Mouse (Mus musculus): ENCODE measurements at regions not wholly inside any gene's neighbourhood (a gene's known extent, or its start where the extent isn't known, plus 50 kb on each side); places are given as distances from the start of the nearest gene placed in this dataset.

GRCm38 (mm10) chr14:110013229-110013628 lies 741.7 kb downstream of the Slitrk6 start:
- in situ Hi-C loops (cut with MboI, MseI) = no loop called here

DNA sequence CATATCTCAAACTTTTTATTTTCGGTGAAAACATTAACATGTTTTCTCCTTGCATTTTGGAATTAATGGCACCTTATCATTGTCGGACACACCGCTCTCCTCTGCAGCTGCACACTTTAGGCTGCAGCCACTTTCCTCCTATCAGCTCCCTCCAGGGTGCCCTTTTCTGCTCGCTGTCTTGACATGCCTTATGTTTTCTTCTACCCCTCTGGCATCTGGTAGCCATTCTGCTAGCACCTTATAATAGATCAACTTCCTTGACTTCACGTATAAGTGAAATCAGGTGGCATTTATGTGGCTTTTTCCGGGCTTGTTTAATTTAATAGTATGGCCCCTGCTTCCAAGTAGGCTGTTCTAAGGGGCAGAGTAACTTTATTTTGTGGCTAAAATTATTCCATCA lies 747.8 kb downstream of the Slitrk6 start:
- in situ Hi-C loops (cut with MboI, MseI) = no loop called here

GRCm38 (mm10) chr14:109985026-109985425 lies 769.9 kb downstream of the Slitrk6 start:
- in situ Hi-C loops (cut with MboI, MseI) = no loop called here

DNA sequence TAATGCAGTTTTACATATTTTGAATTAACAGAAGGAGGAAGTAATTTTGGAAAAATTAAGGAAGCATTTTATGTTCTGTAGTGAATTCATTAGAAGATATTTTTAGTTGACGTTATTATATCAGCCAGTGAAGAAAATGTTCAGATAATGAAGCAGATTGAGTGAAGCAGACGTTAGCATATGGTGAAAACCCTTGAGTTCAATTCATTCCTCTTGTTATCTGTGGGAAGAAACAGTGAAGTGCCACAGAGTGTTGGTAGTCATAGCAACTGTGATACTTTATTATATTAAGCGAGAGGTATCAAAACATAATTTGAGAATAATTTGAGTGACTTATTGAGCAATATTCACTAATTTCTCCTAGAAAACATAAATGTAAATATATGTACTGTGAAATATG lies 796.9 kb downstream of the Slitrk6 start:
- in situ Hi-C loops (cut with MboI, MseI) = no loop called here

DNA sequence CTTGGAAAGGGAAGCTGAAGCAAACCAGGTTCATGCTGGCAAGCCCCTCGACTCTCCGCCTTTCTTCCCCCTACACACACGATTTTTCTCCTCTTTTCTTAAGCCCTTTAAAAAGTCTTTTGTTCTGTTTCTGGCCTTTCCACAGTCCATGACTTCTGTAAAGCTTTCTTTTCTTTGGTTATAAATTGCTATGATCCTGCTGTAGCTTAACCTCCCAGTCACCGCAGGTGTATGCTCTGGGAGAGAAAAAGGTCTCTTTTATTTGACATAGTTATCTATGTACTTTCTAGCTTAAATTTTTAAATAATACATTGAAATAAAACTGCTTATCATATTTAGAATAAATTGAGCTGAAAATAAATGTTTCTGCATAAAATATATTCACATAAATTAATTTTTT lies 813.0 kb downstream of the Slitrk6 start:
- in situ Hi-C loops (cut with MboI, MseI) = no loop called here

DNA sequence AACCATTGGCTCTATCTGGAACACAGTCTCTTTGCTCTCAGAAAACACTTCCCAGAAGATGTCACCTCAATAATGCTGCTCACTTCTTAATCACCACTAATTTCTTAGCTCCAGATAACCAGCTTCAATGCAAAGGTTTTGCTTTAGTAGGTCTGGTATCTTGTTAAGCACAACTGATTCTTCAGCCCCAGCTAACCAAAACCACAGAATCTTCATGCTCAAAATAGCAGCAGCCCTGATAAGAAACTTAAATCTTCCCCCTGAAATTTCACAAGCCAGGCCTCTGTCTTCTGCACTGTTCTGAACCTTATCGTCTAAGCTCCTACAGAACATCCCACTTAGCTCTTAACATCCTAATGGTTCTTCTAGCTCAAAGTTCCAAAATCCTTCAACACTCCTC lies 813.8 kb downstream of the Slitrk6 start:
- in situ Hi-C loops (cut with MboI, MseI) = no loop called here

GRCm38 (mm10) chr14:109937432-109937831 lies 817.5 kb downstream of the Slitrk6 start:
- in situ Hi-C loops (cut with MboI, MseI) = no loop called here

DNA sequence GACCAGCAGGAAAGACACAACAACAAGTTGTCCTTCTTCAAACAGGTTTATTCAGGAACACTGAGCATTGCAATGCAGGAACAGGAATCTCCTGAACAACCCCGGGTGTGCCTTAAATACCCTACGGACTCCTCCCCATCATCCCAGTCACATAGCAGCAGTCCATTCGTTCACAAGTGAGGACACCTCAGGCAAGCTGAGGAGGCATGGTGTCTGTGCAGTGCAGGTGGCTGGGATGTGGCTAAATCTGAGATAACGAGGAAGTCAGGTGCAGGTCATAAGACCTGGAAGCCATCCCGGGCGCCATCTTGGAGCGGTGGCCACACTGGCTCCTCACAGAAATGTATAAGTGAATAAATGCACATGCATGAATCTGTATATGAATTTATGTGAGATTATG lies 826.0 kb downstream of the Slitrk6 start:
- in situ Hi-C loops (cut with MboI, MseI) = no loop called here

DNA sequence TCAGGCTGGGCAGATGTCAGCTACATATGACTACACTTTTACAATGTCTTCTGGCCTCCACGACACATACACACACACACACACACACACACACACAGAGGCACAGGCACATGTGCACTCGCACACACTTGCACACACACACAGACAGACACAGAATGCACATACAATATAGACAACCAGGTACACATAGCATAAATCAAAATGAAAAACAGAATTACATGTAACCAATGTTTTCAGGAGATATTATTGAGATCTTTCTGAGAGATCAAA lies 863.1 kb downstream of the Slitrk6 start:
- in situ Hi-C loops (cut with MboI, MseI) = no loop called here

DNA sequence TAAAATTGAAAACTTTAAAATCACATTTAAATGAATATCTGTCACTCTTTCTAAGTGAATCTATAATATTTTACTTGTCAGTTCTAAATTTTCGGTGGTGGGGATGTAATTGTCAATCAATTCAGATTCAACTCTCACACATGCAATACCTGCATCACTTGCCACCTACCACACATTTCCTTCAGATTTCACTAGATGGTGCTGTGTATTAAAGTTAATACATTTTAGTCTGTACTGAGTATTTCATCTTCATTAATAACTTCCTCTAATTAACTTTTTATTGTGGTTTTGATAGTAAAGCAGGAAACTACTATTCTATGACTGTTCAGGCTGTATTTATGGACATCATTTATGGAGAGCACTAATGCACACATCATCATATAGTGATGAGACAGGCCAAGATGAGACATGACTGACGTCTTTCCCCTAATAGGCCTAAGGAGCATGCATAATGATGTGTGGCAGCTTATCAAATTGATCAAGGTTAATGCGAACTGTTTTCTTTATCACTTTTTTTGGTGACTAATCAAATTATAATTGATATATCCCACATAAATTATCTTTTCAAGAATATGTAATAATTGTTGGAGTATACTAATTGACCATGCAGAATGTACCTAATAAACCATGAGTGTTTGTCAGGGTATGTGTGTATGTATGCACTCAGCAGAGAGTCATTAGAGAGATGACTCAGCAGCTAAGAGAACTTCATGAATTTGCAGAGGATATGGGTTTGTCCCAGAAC lies 863.6 kb downstream of the Slitrk6 start:
- in situ Hi-C loops (cut with MboI, MseI) = no loop called here

DNA sequence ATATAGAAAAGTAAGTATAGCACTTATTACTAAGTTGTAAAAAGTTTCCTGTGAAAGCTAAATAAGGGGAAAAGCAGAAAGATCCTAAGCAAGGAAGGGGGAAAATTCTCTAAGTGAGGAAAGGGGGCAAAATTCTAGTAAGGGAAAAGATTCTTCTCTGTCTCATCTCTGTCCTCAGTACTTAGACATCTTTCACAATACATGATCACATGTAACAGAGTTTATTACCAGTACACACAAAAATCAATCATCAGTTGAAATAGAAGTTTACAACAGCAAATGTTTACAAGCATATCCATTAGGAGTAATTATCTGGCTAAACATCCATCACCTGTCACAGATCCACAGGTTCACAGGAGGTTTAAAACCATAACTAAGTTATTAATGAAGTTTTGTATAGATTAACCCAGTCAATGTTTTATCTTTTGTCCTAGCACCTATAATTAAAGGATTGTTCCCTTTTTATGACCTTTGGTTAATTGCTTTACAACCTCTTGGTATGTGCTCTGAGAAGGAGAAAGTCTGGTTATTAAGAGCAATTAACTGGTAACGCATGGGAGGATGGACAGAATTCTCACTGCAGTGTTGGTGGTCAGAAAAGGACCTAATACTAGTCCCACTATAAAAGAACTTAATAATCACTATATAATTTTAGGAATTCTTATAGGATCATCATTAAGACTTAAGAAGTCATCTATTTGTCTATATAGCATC lies 877.8 kb downstream of the Slitrk6 start:
- in situ Hi-C loops (cut with MboI, MseI) = loop anchor here in 1 of 2 experiments (5.0 kb wide), 1 partner anchor 295 kb away; no protein-coding TSS in a partner anchor

DNA sequence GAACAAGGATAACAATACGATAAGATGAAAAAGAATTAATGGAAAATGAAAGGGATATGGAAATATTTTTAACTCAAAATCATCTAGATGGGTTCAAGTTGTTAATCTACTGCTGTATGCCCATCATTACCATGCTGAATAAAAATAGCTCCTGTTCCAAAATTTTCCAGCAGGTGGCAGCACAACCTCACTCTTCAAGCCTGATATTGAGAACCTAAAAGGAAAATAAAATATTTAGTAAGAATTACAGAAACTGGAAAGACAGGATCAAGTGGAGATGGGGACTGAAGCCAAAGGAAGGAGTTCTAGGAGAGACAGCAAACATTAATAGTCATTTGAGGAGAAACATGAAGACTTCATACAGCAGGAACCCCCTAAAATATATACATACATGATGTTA lies 880.7 kb downstream of the Slitrk6 start:
- in situ Hi-C loops (cut with MboI, MseI) = loop anchor here in 1 of 2 experiments (25.0 kb wide), 1 partner anchor 888 kb away; the partner anchor contains the start of gene Slitrk6

GRCm38 (mm10) chr14:109840354-109841104 lies 914.4 kb downstream of the Slitrk6 start:
- in situ Hi-C loops (cut with MboI, MseI) = no loop called here

DNA sequence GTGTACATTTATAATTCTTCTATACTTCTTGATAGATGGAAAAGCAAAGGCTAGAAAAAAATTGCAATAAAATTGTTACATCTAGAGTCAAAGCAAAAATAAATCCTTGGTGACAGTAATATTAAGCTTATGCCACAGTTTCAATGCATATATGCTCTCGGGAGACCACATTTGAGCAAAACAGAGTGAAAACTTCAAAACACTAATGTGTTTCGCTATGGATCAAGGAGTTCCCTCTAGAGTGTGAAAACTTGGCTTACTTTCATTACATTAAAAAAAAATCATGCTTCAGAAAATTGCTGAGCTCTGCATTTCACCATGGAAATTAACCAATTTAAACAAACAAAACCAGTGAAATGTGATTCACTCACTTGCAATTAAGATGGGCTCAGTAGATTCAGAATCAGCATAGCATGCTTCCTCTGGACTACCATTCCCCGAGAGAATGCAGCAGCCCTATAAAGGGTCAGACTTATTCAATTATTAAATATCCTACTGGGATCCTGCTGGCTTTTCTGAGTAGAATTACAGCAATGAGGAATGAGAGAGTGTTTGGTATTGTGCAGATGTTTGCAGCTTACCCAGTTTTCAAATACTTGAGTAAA lies 888.7 kb upstream of the Slitrk1 start:
- in situ Hi-C loops (cut with MboI, MseI) = no loop called here

- in situ Hi-C loops (cut with MboI, MseI) = loop anchor here in 1 of 2 experiments (10.0 kb wide), 1 partner anchor 497 kb away; no protein-coding TSS in a partner anchor
These were observed 858.3 kb upstream of the Slitrk1 start for GRCm38 (mm10) chr14:109772246-109772645.

GRCm38 (mm10) chr14:109760892-109761291 lies 846.9 kb upstream of the Slitrk1 start:
- in situ Hi-C loops (cut with MboI, MseI) = no loop called here

Data from T-helper 17 cell (primary cell).